Mouse (Mus musculus) ES-E14 (cell line): ENCODE measurements around the gene Eps8l3.

Experiments
- CHD2 ChIP-seq: IDR thresholded peaks from 2 replicates; pipeline ENCODE4 v1.6.1; 2014; ENCODE audit warnings: mild to moderate bottlenecking, low read depth, low read length, inconsistent platforms
- ZC3H11A ChIP-seq: IDR thresholded peaks from 2 replicates; pipeline ENCODE4 v1.6.1; 2012; ENCODE audit warnings: low read depth, mild to moderate bottlenecking, inconsistent platforms, low read length, borderline replicate concordance
- ZNF384 ChIP-seq: IDR thresholded peaks from 2 replicates; pipeline ENCODE4 v1.6.1; 2012; ENCODE audit warnings: low read depth, low read length, inconsistent platforms

- no peak for TF ChIP-seq ZNF384
- no peak for TF ChIP-seq CHD2
- no peak for TF ChIP-seq ZC3H11A
Observed at GRCm38 (mm10) chr3:107862471-107862870, 14.6 kb upstream of the Eps8l3 start.
